Mouse (Mus musculus): Measurements from ENCODE around the gene Nsg1.

DNA sequence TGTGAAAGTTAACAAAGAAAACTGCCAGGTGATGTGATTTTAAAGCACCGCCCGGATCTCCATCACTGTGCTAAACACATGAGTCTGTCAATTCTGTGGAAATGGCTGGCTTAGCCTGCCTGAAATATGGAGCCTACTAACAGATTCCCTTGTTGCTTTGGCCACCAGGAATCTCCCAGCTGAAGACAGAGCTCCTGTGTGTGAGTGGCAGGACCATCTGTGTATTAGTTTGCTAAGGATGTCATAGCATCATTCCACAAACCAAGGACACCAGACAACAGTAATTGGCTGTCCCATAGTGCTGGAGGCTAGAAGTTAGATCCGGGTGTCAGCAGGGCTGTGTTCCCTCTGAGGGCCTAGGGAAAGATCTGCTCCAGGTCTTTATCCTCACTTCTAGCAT, 31.2 kb upstream of the Nsg1 start:
- TF ChIP-seq CTCF (IDR thresholded peaks at IDR 0.05; ENCODE audit: insufficient read depth, low read depth, low read length) (no peak), POLR2A (IDR thresholded peaks at IDR 0.05; ENCODE audit: insufficient read depth, low read depth, low read length) (no peak)
